Mouse (Mus musculus) right cerebral cortex, postnatal 36 days (tissue): ENCODE data around the gene Clec1b.

Experiments
- DNase-seq, 2 experiments: peaks; one replicate each; pipeline ENCODE4 v3.0.0; 2022; ENCODE audit warnings: low spot score in 2 of 2, mixed read lengths in 1 of 2

Gene Clec1b

DNA sequence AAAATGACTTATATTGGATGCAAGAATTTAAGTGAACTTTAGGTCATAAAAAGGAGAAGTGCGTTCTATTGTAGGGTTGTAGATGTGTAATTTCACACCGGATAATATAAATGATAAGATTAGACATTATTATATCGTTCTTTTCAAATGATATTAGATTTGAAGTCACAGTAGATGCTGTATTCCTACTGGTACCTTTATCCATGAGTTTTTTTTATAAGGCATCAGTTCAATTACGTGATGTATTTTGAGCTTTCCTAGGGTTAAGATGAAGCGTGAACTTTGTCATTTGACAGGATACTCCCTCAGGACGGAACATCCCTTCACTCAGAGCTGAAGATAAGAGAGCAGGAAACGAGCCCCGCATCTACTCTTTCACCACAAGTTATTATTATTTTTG is at the start of gene Clec1b:
Gene Clec1b (plus strand): TSS at position 301 of the 400 bp plus-strand sequence.
- DNase-seq, result no peak

DNA sequence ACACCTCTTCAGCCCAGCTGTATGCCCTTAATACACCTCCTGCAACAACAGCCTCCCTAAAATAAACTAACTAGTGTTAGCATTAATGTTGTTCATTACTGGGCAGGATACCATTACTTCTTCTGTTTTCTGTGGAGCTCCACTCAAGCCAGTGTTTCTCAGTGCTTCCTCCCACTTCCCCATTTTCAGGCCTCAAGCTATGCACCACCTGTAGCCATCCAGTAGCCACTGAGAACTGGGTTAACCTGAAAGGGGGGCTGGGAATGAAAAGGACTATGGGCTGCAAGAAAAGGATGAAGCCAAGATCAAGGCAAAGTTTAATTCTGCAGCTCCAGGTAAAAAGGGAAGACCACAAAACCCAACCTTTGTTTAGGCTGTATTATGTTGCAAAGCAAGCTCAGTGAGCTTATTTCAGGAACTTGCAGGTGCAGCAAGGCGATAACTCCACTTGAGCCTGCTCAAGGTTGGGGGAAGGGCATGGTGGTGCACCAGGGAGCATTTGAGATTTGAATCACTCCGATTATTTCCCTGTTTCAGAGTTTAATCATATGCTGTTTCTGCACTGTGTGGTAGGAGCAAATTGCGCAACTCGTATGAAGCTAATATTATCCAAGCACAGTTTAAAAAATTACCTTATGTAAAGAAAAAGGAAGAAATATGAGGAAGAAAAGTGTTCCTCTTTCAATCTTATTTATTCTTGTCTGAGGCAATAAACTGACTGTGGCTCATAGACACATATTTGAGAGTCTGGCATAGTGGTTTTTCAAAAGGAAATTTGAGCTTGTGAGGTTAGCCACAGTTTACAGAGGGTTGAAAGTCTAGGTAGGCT is 47.4 kb upstream of the Clec1b start:
- DNase-seq, result no peak

DNA sequence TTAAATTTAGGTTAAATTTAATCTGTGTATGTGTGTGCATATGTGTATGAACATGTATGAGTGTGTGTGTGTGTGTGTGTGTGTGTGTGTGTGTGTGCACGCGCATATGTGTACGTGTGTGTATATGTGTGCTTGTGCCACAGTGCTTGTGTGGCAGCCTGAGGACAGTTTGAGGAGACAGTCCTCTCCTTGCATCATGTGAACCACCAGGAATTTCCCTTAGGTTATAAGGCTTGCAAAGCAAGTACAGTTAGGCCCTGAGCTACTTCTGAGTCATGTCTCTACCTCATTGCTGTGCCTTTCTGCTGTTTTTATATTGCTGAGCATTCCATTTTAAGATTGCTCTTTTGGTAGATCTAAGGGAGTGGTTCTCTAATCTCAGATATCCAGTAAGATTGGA is 46.0 kb upstream of the Clec1b start:
- no peak for DNase-seq

DNA sequence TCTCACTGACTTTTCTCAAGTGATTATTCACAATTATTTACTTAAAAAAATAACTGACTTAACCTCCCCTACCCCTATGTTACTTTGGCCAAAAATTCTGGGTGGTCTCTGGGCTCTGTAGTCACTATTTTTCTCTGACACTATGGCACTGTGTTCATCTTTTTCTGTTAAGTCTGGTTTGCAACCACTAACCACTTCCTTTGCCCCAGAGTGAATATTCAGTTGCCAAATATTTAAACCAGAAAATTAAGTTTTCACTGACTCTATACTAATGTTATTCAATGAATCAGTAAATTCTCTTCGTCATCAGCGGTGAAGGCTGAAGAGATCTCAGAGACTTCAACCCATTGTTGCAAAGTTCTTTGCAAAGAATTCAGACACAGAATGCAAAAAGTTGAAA is 41.3 kb upstream of the Clec1b start:
- no peak for DNase-seq

DNA sequence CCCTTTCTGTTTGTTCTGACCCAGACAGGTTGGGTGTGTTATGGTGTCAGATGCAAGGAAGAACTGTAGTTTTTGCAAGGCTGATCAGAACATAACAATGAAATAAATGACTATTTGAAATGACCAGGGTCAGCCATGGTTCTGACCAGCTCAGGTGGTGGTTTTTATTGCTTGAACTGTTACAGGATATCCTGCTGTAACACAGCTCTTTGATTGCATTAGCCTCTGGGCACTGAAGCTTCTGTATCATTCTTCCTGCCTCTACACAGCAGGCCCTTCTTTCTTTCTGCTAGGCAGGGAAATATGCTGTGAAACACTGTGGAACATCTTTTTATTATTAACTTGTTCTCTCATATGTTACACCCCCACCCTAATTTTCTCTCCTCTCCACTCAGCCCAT is 40.7 kb upstream of the Clec1b start:
- no peak for DNase-seq

DNA sequence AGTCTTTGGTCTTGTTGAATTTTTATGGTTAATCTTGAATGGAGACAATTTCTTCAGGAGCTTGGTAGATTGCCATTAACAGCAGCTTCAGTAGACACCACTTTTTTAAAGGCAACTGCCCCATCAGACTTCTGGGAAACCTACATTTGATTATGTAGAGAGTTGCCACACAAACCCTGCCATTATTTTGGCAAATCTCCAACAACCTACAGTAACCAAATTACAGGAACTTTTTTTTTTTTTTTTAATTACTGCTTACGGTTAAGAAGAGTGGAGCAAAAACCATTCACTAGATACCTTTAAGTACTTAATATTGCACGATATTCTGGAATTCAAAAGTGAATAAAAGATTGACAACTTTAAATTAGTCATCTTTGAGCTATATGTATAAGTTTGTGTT is 37.6 kb upstream of the Clec1b start:
- DNase-seq, result no peak

DNA sequence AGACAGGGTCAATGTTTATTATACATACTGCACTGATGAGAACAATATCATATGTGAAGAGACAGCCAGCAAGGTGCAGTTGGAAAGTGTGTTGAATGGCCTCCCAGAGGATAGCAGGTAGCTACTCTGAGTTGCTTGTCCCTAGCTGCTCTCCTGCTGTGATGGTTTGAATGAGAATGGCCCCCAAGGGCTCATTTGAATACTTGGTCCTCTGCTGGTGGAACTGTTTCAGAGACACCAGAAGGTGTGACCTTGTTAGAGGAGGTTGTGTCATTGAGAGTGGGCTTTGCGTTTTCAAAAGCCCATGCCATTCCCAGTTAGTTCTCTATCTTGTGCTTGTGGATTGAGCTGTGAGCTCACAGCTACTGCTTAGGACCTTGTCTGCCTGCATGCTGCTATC is 33.2 kb upstream of the Clec1b start:
- DNase-seq, result no peak

DNA sequence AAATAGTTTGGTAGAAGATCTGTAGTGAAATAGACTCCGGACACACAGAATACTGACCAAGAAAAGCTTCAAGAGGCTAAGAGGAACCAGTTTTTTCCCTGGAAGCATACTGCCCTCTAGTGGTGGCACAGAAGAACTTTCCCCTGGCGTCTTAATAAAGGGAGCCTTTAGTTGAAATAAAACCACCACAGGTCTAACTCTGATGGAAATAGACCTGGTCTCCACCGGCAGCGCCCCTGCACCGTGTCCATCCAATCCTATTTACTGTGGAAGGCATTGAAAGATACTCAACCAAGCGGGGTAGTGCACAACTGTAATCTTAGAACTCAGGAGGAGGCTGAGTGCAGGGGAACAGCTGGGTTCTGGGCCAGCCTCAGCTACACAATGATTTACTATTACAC is 31.1 kb upstream of the Clec1b start:
- no peak for DNase-seq

DNA sequence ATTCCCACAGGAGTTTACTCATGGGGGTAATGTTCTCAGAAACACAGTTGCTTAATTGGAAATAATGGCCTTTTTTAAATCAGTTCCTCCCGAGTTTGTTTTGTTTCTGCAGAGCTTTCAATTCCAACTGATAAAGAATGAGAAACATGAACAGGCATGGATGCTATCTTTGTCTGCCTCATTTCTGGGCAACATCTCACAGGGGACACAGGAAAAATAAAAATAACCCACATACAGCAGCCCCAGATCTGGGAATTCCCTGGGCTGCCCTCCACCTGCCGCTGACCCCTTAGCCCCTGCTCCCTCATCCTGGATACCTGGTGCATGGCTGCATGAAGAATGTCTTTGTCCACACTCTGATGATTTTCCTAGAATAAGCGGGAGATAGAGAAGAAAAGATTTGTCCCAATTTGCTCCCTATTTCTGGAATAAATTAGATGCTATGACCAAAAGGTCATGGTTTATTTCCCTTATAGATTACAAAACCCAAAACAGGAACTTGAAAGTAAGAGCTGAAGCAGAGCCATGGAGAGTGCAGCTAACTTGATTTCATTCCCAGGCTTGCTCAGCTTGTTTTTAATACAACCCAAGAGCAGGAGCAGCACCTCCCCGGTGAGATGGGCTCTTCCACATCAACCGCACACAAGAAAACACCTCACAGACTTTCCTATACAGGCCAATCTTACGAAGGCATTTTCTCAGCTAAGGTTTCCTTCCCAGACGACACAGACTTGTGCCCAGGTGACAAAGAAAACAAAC is 27.5 kb upstream of the Clec1b start:
- no peak for DNase-seq

DNA sequence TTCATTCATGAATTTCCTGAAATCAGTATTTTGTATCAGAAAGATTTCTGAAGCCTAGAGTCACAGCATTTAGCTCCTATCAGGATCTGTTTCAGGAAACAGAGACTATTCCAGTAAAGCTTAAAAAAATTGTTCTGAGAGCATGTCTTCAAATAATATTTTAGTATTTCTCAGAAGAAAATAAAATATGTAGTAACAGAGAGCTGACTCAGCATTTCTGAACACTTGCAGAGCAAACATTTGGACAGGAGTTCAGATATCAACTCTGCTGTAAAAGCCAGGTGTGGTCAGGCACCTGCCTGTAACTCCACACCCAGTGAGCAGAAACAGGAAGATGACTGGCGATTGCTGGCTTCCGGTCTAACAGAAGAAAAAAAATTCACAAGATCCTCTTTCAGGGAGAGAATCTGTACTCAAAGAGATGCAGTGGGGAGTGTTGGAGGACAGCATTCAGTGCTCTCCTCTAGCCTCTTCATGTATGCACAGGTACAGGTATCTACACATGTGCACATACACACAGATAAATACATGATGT is 22.1 kb upstream of the Clec1b start:
- no peak for DNase-seq

DNA sequence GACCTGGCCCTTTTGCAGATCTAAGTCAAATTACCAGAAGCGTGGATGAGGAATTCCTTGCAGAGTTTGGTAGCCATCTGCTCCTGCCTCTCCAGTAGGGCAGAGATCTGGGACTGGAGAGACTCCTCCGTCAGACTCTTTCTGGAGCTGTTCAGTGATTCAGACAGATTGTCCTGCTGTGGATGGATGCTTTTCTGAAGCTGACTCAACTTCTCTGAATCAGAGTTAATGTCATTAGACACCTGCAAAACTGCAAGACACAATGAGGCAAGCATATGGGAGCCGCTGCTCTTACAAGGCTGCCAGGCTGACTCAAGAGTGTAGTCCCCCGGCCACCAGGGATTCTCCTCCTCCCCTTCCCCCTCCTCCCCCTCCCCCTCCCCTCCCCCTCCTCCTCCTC is 16.6 kb upstream of the Clec1b start:
- DNase-seq, result no peak

DNA sequence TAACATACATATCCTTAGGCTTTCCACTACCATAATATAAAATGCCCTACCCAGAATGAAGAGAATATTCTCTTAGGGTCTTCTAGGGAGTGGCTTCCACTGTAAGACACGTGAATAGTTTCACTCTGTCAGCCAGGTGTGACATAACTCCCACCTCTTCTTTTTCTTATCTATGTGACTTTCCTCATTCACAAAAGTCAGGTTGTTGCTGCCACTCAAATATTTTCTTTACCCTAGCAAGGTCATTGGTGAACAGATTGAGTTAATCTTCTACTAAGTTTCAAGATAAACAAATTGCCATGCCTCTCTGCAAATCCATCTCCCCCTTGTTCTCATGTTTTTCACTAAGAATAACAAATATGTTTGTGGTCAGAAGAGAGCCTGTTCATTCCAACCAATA is 15.4 kb upstream of the Clec1b start:
- no peak for DNase-seq

DNA sequence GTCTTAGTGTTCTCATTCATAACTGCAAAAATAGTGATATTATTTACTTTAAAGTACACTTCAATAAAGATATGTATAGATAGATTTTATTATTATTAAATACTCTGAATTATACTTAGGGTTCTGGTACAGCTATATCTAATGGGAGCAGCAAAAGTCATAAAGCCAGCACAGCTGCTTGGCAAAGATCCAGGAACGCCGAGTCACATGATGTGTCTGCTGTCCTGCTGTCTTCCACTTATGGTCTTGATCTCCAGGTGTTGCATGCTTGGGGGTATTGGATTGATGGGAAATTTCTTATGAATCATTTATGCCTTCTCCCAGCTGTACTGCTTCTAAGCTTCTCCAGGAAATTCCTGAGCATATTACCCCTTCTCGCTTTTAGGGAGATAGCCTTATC is 13.6 kb upstream of the Clec1b start:
- DNase-seq, result no peak

DNA sequence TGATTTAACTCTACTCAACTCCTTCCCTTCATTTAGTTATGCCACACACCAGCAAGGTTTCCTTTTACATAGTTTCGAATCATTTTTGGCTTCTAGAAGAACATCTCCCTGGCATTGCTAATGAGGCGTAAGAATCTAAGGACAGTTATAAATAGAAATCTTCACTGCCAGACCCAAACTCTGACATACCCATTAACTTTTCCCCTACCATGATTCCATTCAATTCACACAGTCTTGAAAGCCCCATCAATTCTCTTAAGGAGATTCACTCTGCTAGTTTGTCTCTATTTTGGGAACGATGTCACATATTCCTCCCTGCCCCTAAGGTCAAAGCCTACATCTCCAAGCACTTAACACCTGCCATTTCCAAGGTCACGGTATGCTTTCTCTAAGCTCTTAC is 12.1 kb upstream of the Clec1b start:
- no peak for DNase-seq

DNA sequence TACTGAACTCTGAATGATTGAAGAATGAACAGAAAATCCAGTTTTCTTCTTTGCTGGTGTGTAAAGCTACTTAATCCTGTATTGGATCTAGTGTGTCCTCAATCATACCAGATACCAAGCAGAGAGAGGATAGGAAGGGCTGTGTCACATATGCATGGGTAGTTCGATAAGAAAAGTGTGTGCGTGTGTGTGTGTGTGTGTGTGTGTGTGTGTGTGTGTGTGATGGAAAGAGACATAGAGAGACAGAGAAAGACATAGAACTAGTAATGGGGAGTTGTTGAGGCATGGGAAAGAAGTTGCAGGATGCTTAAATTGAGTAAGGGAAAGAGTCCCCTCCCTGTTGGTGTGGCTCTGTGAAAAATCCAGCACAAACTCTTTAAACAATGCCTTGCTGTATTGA is 11.3 kb upstream of the Clec1b start, which contains the start of gene Clec12b:
Gene Clec12b (minus strand): TSS at position 101 of the 400 bp plus-strand sequence.
- no peak for DNase-seq

DNA sequence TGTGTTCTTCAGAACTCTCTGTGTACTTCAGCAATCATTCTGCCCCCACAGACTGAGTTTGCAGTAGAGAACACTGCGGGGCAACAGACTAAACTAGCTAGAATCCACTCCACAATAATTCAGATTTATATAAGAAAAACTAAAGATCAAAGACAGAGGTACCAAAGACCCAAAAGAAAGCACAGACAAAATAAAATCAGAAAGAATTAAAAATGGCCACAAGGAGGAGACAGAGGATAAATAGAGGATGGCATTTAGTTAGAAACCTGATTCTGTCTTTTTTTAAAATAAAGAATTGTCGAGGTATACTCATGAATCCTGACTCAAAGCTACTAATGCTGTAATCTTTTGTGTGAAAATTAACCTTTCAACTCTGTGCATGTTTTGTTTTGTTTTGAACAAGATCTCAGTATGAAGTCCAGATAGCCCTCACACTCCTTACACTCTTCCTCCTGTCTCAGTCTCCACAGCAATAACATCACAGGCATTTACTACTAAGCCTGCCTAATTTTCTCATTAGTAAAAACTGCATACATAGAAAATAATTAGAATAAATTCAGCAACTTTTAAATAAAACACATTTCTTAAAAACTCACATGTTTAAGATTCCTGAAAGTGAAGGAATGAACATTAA is 3.9 kb upstream of the Clec1b start:
- no peak for DNase-seq

DNA sequence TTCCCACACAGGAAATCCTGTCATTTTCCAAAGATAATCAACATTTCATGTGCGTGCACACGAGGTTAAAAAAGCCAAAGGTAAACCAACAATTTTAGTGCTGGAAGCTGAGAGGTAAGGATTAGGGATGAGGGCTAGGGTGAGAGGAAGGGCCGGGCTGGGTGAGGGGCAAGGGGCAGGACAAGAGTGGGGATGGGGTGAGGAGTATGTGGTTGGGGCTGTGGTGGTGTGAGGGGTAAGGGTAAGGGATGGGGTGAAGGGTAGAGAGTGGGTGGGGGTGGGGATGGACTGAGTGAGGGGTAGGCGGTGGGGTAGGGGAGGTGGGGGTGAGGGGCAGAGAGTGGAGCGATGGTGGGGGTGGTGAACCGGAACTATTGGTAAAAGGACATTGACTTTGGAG is 3.4 kb upstream of the Clec1b start:
- DNase-seq, result no peak

DNA sequence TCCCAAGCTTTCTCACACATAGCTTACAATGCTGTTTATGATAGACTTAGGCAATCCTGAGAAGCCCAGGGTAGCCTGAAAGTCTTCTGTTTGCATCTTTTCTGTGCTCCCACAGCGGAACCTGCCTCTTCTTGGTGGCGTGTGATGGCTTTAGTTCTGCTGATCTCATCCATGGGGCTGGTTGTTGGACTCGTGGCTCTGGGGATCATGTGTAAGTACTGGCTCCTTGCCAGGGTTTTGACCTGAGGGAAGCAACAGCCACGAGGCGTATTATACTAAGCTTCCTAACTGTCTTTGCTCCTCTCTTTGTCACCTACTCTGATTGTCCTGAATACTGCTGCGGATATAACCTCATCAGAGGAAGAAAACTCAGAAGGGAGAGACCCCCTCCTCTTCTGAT is 2.8 kb downstream of the Clec1b start:
- DNase-seq, result no peak

DNA sequence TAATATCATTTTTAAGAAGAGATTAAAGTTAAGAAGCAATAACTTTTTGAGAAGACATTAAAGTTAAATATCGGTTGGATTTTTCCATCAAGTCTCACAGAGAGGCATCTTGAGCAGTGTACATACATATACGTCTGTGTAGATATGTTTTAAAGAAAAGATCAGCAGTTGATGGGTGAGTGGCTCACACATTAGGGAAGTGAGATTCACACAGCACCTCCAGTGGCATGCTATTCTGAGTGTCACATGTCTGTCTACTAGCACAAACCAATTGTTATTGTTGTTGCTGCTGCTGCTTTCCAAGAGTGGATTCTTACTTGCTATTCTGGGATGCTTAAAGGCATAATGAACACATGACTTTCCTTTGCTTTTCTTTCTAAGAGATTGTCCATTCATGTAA is 5.3 kb downstream of the Clec1b start:
- DNase-seq, result no peak

DNA sequence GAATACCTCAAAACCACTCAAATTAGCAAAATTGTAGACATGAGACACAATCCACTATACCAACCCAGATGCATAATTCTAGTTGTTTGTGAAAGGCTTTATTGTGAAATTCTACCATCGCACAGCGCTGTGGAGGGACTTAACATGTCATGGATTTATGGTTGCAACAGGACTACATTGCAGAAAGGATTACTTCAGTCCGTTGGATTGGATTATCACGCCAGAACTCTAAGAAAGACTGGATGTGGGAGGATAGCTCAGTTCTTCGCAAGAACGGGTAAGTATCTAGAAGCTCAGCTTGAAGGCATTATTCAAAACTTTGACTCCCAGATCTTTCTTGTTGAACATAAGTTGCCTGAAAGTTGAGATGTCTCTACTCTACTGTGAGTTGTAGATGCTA is 6.3 kb downstream of the Clec1b start:
- no peak for DNase-seq

DNA sequence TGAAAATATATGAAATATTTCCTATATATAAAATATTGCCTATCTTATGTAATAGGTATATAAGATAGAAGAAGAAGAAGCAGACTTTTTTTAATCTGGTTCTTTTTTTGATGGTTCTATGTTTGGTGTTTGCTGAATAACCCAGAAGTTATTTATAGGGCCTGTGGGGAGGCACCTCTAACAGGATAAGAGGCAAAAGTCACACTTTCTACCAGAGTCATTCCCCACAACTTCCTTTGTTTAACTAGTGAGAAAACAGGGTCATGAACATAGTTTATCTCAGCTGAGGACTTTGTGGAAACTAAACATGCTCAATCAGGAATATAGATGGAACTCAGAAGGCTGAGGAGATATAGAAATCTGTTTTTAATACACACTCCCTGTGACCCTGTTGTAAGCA is 8.9 kb downstream of the Clec1b start:
- DNase-seq, result no peak

DNA sequence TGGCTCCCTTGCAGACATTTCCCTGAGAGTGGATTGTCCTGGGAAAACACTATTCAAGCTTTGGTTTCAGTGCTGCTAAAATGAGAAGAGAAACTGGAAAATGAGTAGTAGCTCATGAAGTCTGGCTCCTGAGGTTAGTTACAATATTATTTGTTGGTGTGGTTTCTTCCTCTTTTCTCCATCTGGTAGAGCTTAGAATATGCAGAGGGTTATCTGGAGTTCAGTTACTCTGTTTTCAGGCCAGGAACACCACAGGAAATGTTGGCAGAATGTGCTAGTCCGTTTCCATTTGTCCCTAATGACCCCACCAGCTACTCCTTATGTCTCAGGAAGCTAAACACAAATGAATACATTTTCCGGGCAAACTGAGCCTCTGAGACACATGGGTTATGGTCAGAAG is 10.2 kb downstream of the Clec1b start:
- no peak for DNase-seq

DNA sequence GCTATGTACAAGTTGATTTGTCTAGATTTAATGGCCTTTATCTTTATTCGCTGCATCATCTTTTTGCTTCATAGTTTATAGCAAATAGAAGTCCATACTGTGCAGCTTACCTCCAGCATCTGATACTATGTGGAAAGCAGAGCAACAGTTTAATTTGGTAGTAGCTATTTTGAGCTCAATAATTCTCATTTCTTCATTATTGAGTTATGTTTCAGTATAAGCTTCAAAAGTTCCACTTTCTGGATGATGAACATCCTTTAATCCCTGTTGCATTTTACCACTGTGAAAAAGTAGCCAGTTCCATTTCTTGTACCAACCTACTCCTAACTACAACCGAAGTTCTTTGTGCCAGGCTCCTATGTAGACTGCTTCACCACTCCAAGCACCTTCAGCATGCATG is 11.5 kb downstream of the Clec1b start, which contains the start of gene Clec9a:
Gene Clec9a (plus strand): TSS at position 301 of the 400 bp plus-strand sequence.
- DNase-seq, result no peak
